Mouse (Mus musculus) myocyte (in vitro differentiated cells): ENCODE measurements around the gene Pnkp. TPM values are rescaled to one million over a fixed set of nuclear protein-coding genes. Genes with fewer than 3 reads are reported as not detected.
A peak's percentile ranks its signal among the peaks of the same experiment; 100 is the strongest.

Source experiments
- H3K27me3 ChIP-seq: one replicate; pipeline ENCODE4 v1.6.1; 2011; ENCODE audit not compliant: control insufficient read depth, insufficient read depth, insufficient read length
- H3K36me3 ChIP-seq: one replicate; pipeline ENCODE4 v1.6.1; 2011; ENCODE audit not compliant: control insufficient read depth, insufficient read depth
- H3K4me2 ChIP-seq: one replicate; pipeline ENCODE4 v1.6.1; 2011; ENCODE audit warnings: low read depth, control low read depth
- H3K4me3 ChIP-seq: one replicate; pipeline ENCODE4 v1.5.1; 2011; ENCODE audit warnings: mild to moderate bottlenecking, control low read depth, moderate library complexity
- H3K79me2 ChIP-seq: one replicate; pipeline ENCODE4 v1.6.1; 2011; ENCODE audit not compliant: control insufficient read depth, insufficient read depth
- H3ac ChIP-seq: one replicate; pipeline ENCODE4 v1.6.1; 2011; ENCODE audit not compliant: control insufficient read depth, insufficient read length
- CEBPB ChIP-seq: IDR thresholded peaks from 2 replicates; pipeline ENCODE4 v1.6.1; 2011; ENCODE audit warnings: mild to moderate bottlenecking, moderate library complexity; ENCODE audit not compliant: poor library complexity, insufficient read depth, severe bottlenecking
- E2F4 ChIP-seq: IDR thresholded peaks from one replicate; pipeline ENCODE4 v1.6.1; 2011; ENCODE audit warnings: mild to moderate bottlenecking, control low read depth, moderate library complexity; ENCODE audit not compliant: insufficient read depth
- MAX ChIP-seq: IDR thresholded peaks from one replicate; pipeline ENCODE4 v1.6.1; 2011; ENCODE audit warnings: low read depth, mild to moderate bottlenecking, control low read depth
- MYOD1 ChIP-seq, 3 experiments: IDR thresholded peaks; one replicate each; pipeline ENCODE4 v1.6.1; 2011; ENCODE audit warnings: control low read depth in 2 of 3, low read depth in 2 of 3, mild to moderate bottlenecking in 2 of 3, moderate library complexity in 1 of 3; ENCODE audit not compliant: insufficient read length in 2 of 3, control insufficient read depth in 1 of 3
- MYOG ChIP-seq, 3 experiments: IDR thresholded peaks; one replicate each; pipeline ENCODE4 v1.6.1; 2011; ENCODE audit warnings: control low read depth in 2 of 3, low read depth in 2 of 3, mild to moderate bottlenecking in 2 of 3; ENCODE audit not compliant: insufficient read length in 2 of 3, control insufficient read depth in 1 of 3, insufficient read depth in 1 of 3
- POLR2A ChIP-seq: IDR thresholded peaks from one replicate; pipeline ENCODE4 v1.6.1; 2011; ENCODE audit warnings: low read depth, mild to moderate bottlenecking, control low read depth, moderate library complexity; ENCODE audit not compliant: insufficient read length
- POLR2AphosphoS2 ChIP-seq: IDR thresholded peaks from one replicate; pipeline ENCODE4 v1.6.1; 2011; ENCODE audit warnings: low read depth, control low read depth; ENCODE audit not compliant: insufficient read length
- REST ChIP-seq: IDR thresholded peaks from one replicate; pipeline ENCODE4 v1.6.1; 2011; ENCODE audit warnings: mild to moderate bottlenecking, control low read depth, moderate library complexity; ENCODE audit not compliant: insufficient read depth, insufficient read length
- SRF ChIP-seq: IDR thresholded peaks from one replicate; pipeline ENCODE4 v1.6.1; 2011; ENCODE audit warnings: low read depth; ENCODE audit not compliant: control insufficient read depth, insufficient read length
- TCF12 ChIP-seq: IDR thresholded peaks from one replicate; pipeline ENCODE4 v1.6.1; 2011; ENCODE audit warnings: mild to moderate bottlenecking, control low read depth; ENCODE audit not compliant: poor library complexity, insufficient read depth, severe bottlenecking
- TCF3 ChIP-seq: IDR thresholded peaks from one replicate; pipeline ENCODE4 v1.6.1; 2011; ENCODE audit warnings: low read depth, control low read depth; ENCODE audit not compliant: insufficient read length
- USF1 ChIP-seq: IDR thresholded peaks from one replicate; pipeline ENCODE4 v1.6.1; 2011; ENCODE audit warnings: low read depth, mild to moderate bottlenecking, control low read depth, moderate library complexity
- polyA plus RNA-seq: library from polyadenylated mRNA; unstranded; fragments of >200 nt; fragmentation: generic; extraction: Trizol; gene quantifications from one replicate; pipeline ENCODE4 v1.2.1, GENCODE M21; 2012; ENCODE audit warnings: missing spikeins

Pnkp gene
- polyA plus RNA-seq, 1 experiment = 47.9 TPM

DNA sequence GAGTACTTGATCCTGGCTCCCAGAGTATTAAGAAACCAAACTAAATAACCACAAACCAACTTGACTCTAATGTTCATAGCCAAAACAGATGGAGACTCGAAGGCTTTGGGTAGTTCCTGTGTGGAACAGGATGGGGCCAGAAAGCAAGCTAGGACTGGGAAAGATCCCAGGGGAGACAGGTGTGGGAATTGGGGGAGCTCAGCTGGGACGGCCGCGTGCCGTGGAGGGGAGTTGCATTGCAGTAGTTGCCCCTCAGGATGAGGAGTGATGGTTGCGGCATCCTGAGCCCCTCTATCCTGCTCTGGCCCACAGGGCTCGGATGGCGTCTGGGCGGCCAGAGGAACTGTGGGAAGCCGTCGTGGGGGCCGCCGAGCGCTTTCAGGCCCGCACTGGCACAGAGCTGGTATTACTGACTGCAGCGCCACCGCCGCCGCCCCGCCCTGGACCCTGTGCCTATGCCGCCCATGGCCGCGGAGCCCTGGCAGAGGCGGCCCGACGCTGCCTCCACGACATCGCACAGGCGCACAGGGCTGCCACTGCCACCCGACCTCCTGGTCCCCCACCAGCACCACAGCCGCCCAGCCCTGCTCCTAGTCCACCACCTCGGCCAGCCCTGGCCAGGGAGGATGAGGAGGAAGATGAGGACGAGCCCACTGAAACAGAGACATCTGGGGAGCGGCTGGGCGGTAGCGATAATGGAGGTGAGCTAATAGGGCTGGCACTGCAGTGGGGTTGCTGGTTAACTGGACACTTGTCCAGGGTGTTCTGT is 4.5 kb upstream of the Pnkp start:
- no peak overlapping the region for H3K4me3 ChIP-seq
- peaks cover 28% of the 10 kb centered on the region for H3K79me2 ChIP-seq
- no peaks in the 10 kb centered on the region for H3K27me3 ChIP-seq
- TF ChIP-seq SRF (no peak), REST (no peak), POLR2AphosphoS2 (peak; percentile 35), MYOD1 (IDR thresholded peaks at IDR 0.05; ENCODE audit: control insufficient read depth in 1 of 3, insufficient read length in 2 of 3, low read depth in 2 of 3) (no peak), USF1 (no peak), MYOG (IDR thresholded peaks at IDR 0.05; ENCODE audit: control insufficient read depth in 1 of 3, insufficient read depth in 1 of 3, insufficient read length in 2 of 3, low read depth in 2 of 3) (no peak), POLR2A (no peak), CEBPB (no peak), MAX (no peak)
- no peak overlapping the region for H3K4me2 ChIP-seq
- H3ac ChIP-seq = no peak overlapping the region
- H3K36me3 ChIP-seq = no peaks in the 10 kb centered on the region

- TF ChIP-seq REST (no peak), POLR2AphosphoS2 (peak; percentile 36)
- Histone ChIP-seq H3K27me3 (no peaks in the 10 kb centered on the region), H3ac (no peak overlapping the region), H3K4me2 (peak overlapping the region; percentile 77), H3K36me3 (no peaks in the 10 kb centered on the region), H3K4me3 (no peak overlapping the region), H3K79me2 (peaks cover 22% of the 10 kb centered on the region)
Observed at GRCm38 (mm10) chr7:44853065-44853464, 3.9 kb upstream of the Pnkp start.

DNA sequence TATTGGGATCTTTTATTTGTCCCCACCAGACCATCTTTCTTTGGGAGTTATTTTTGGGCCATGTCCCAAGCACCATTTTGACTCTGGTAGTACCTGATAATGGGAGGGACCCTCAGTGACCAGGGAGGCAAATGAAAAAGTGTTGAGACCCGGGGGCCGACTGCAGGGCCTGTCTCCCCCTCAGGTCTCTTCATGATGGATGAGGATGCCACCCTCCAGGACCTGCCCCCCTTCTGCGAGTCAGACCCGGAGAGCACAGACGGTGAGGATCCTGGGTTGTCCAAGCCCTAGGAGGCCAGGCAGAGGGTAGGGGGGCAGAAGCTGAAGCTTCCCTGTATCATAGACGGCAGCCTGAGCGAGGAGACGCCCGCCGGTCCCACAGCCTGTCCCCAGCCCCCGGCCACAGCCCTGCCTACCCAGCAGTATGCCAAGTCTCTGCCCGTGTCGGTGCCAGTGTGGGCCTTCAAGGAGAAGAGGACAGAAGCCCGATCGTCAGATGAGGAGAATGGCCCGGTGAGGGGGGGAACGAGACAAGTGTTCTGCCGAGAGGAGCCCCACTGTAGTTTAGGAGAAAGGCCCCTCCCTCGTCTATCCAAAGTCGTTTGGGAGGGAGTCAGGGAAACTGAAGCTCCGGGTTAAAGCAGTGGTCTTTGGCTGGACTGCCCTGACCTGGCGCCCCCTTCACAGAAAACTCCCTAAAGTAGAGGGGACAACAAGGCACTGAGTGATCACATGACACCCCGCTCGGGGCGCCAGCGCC is 3.2 kb upstream of the Pnkp start:
- Histone ChIP-seq H3K4me2 (peak overlapping the region; percentile 77), H3K36me3 (no peaks in the 10 kb centered on the region), H3K27me3 (no peaks in the 10 kb centered on the region), H3ac (peak overlapping the region; percentile 12), H3K4me3 (peak overlapping the region; percentile 30), H3K79me2 (peaks cover 22% of the 10 kb centered on the region)
- TF ChIP-seq MYOG (IDR thresholded peaks at IDR 0.05; ENCODE audit: control insufficient read depth in 1 of 3, insufficient read depth in 1 of 3, insufficient read length in 2 of 3, low read depth in 2 of 3) = no peak
- TF ChIP-seq USF1 = peak; percentile 34
- no peak for TF ChIP-seq POLR2AphosphoS2
- no peak for TF ChIP-seq REST
- no peak for TF ChIP-seq MYOD1 (IDR thresholded peaks at IDR 0.05; ENCODE audit: control insufficient read depth in 1 of 3, insufficient read length in 2 of 3, low read depth in 2 of 3)
- no peak for TF ChIP-seq SRF

- TF ChIP-seq POLR2AphosphoS2 = peak; percentile 86
- peak; percentile 56 for TF ChIP-seq POLR2A
- no peak for TF ChIP-seq REST
- no peaks in the 10 kb centered on the region for H3K36me3 ChIP-seq
- peak overlapping the region; percentile 77 for H3K4me2 ChIP-seq
- H3K4me3 ChIP-seq = peak overlapping the region; percentile 30
- peak overlapping the region; percentile 12 for H3ac ChIP-seq
- peaks cover 26% of the 10 kb centered on the region for H3K79me2 ChIP-seq
- no peaks in the 10 kb centered on the region for H3K27me3 ChIP-seq
Observed at GRCm38 (mm10) chr7:44854356-44855031, 2.4 kb upstream of the Pnkp start.

DNA sequence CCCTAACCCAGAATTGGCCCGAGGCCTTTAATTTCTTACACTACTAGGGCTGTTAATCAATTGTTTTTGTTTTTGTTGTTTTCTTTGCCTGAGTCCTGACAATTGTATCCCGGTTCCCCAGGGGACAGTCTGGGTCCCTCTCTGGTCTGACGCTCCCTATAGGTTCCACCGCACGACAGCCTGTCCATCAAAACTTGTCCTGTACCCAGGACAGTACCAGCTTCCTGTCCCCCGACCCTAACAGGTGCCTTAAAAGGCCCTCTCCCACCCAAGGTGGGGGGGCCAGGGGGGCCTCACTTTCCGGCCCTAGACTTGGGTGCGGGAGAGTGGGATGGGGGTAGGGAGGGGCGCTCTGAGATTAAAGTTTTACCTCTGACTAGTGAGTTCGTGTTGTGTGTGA is 1.9 kb upstream of the Pnkp start:
- Histone ChIP-seq H3K4me3 (peak overlapping the region; percentile 30), H3ac (no peak overlapping the region), H3K79me2 (peaks cover 27% of the 10 kb centered on the region), H3K27me3 (no peaks in the 10 kb centered on the region), H3K36me3 (no peaks in the 10 kb centered on the region), H3K4me2 (peak overlapping the region; percentile 77)
- TF ChIP-seq TCF12 = no peak
- TF ChIP-seq TCF3 = no peak
- no peak for TF ChIP-seq SRF
- no peak for TF ChIP-seq POLR2AphosphoS2
- TF ChIP-seq USF1 = no peak
- no peak for TF ChIP-seq POLR2A
- TF ChIP-seq CEBPB = no peak
- TF ChIP-seq MAX = no peak
- no peak for TF ChIP-seq MYOD1 (IDR thresholded peaks at IDR 0.05; ENCODE audit: control insufficient read depth in 1 of 3, insufficient read length in 2 of 3, low read depth in 2 of 3)
- no peak for TF ChIP-seq E2F4
- no peak for TF ChIP-seq MYOG (IDR thresholded peaks at IDR 0.05; ENCODE audit: control insufficient read depth in 1 of 3, insufficient read depth in 1 of 3, insufficient read length in 2 of 3, low read depth in 2 of 3)
- no peak for TF ChIP-seq REST
